Mouse (Mus musculus): ENCODE measurements around the gene Abhd4. TPM values are rescaled to one million over a fixed set of nuclear protein-coding genes. Genes with fewer than 3 reads are reported as not detected.

The Abhd4 gene
- polyA plus RNA-seq, 1 experiment from 2014 or later: 38.3 TPM

GRCm38 (mm10) chr14:54244183-54244582 lies 9.8 kb upstream of the Abhd4 start:
- Histone ChIP-seq H3K9me3 (ENCODE audit: control insufficient read depth, low read length) (no peaks in the 10 kb centered on the region), H3K27me3 (ENCODE audit: control insufficient read depth, insufficient read depth, low read length) (no peaks in the 10 kb centered on the region), H3K4me3 (ENCODE audit: low read depth, low read length) (no peak overlapping the region), H3K27ac (ENCODE audit: low read depth, low read length) (no peak overlapping the region; the same call in 1 of the 2 replicates), H3K9ac (ENCODE audit: low read length) (no peak overlapping the region), H3K36me3 (ENCODE audit: control insufficient read depth, insufficient read depth, low read length) (peaks cover 16% of the 10 kb centered on the region), H3K4me2 (no peak overlapping the region), H3K4me1 (ENCODE audit: control insufficient read depth, insufficient read depth, low read length) (peaks cover 4% of the 10 kb centered on the region)
- 63% methylated on average over 3 of the region's 3 CpGs for WGBS
- ATAC-seq (ENCODE audit: low FRiP score): peak; percentile 62; the same call in 1 of the 2 replicates
- DNase-seq (ENCODE audit: low spot score, missing footprints): peak; percentile 23

GRCm38 (mm10) chr14:54246232-54246631 lies 7.8 kb upstream of the Abhd4 start:
- DNase-seq (ENCODE audit: low spot score, missing footprints) (no peak), ATAC-seq (ENCODE audit: low FRiP score) (no peak)
- 90% methylated on average over 3 of the region's 3 CpGs for WGBS
- H3K9me3 ChIP-seq (ENCODE audit: control insufficient read depth, low read length): no peaks in the 10 kb centered on the region
- no peak overlapping the region for H3K27ac ChIP-seq (ENCODE audit: low read depth, low read length)
- no peak overlapping the region for H3K4me3 ChIP-seq (ENCODE audit: low read depth, low read length)
- H3K27me3 ChIP-seq (ENCODE audit: control insufficient read depth, insufficient read depth, low read length): no peaks in the 10 kb centered on the region
- H3K9ac ChIP-seq (ENCODE audit: low read length): no peak overlapping the region
- peaks cover 4% of the 10 kb centered on the region for H3K4me1 ChIP-seq (ENCODE audit: control insufficient read depth, insufficient read depth, low read length)
- no peak overlapping the region for H3K4me2 ChIP-seq
- H3K36me3 ChIP-seq (ENCODE audit: control insufficient read depth, insufficient read depth, low read length): peaks cover 13% of the 10 kb centered on the region

- no peak overlapping the region for H3K27ac ChIP-seq (ENCODE audit: low read depth, low read length)
- 80% methylated on average over 9 of the region's 9 CpGs for WGBS
- H3K36me3 ChIP-seq (ENCODE audit: control insufficient read depth, insufficient read depth, low read length): no peaks in the 10 kb centered on the region
- ATAC-seq (ENCODE audit: low FRiP score) (no peak), DNase-seq (ENCODE audit: low spot score, missing footprints) (no peak)
- H3K9me3 ChIP-seq (ENCODE audit: control insufficient read depth, low read length): no peaks in the 10 kb centered on the region
- no peak overlapping the region for H3K4me2 ChIP-seq
- H3K27me3 ChIP-seq (ENCODE audit: control insufficient read depth, insufficient read depth, low read length): no peaks in the 10 kb centered on the region
- H3K4me3 ChIP-seq (ENCODE audit: low read depth, low read length): no peak overlapping the region
- no peak overlapping the region for H3K9ac ChIP-seq (ENCODE audit: low read length)
- H3K4me1 ChIP-seq (ENCODE audit: control insufficient read depth, insufficient read depth, low read length): peaks cover 8% of the 10 kb centered on the region; the same call in 1 of the 2 replicates
Observed at GRCm38 (mm10) chr14:54249326-54249725, 4.7 kb upstream of the Abhd4 start.

GRCm38 (mm10) chr14:54250122-54250521 lies 3.9 kb upstream of the Abhd4 start:
- DNase-seq (ENCODE audit: low spot score, missing footprints): no peak
- WGBS: 82% methylated on average over 4 of the region's 4 CpGs
- ATAC-seq (ENCODE audit: low FRiP score): no peak
- no peak overlapping the region for H3K4me2 ChIP-seq
- no peaks in the 10 kb centered on the region for H3K27me3 ChIP-seq (ENCODE audit: control insufficient read depth, insufficient read depth, low read length)
- H3K36me3 ChIP-seq (ENCODE audit: control insufficient read depth, insufficient read depth, low read length): no peaks in the 10 kb centered on the region
- peaks cover 10% of the 10 kb centered on the region; the same call in 1 of the 2 replicates for H3K4me1 ChIP-seq (ENCODE audit: control insufficient read depth, insufficient read depth, low read length)
- no peak overlapping the region for H3K4me3 ChIP-seq (ENCODE audit: low read depth, low read length)
- H3K27ac ChIP-seq (ENCODE audit: low read depth, low read length): no peak overlapping the region
- H3K9ac ChIP-seq (ENCODE audit: low read length): no peak overlapping the region
- H3K9me3 ChIP-seq (ENCODE audit: control insufficient read depth, low read length): no peaks in the 10 kb centered on the region

- H3K27ac ChIP-seq (ENCODE audit: low read depth, low read length): no peak overlapping the region
- H3K36me3 ChIP-seq (ENCODE audit: control insufficient read depth, insufficient read depth, low read length): no peaks in the 10 kb centered on the region
- peak overlapping the region; percentile 80 for H3K4me2 ChIP-seq
- peak overlapping the region; percentile 76 for H3K4me3 ChIP-seq (ENCODE audit: low read depth, low read length)
- 65% methylated on average over 12 of the region's 12 CpGs for WGBS
- H3K9me3 ChIP-seq (ENCODE audit: control insufficient read depth, low read length): no peaks in the 10 kb centered on the region
- H3K27me3 ChIP-seq (ENCODE audit: control insufficient read depth, insufficient read depth, low read length): no peaks in the 10 kb centered on the region
- peaks cover 15% of the 10 kb centered on the region; the same call in 1 of the 2 replicates for H3K4me1 ChIP-seq (ENCODE audit: control insufficient read depth, insufficient read depth, low read length)
- H3K9ac ChIP-seq (ENCODE audit: low read length): peak overlapping the region; percentile 79
- no peak for ATAC-seq (ENCODE audit: low FRiP score)
- DNase-seq (ENCODE audit: low spot score, missing footprints): peak; percentile 75
Observed at GRCm38 (mm10) chr14:54254670-54255202, 748 bp downstream of the Abhd4 start.

GRCm38 (mm10) chr14:54258131-54258670 lies 4.2 kb downstream of the Abhd4 start:
- H3K27me3 ChIP-seq (ENCODE audit: control insufficient read depth, insufficient read depth, low read length): no peaks in the 10 kb centered on the region; the same call in 1 of the 2 replicates
- H3K27ac ChIP-seq (ENCODE audit: low read depth, low read length): no peak overlapping the region
- H3K4me3 ChIP-seq (ENCODE audit: low read depth, low read length): no peak overlapping the region
- no peaks in the 10 kb centered on the region for H3K36me3 ChIP-seq (ENCODE audit: control insufficient read depth, insufficient read depth, low read length)
- no peak overlapping the region for H3K9ac ChIP-seq (ENCODE audit: low read length)
- H3K4me2 ChIP-seq: no peak overlapping the region
- DNase-seq (ENCODE audit: low spot score, missing footprints): no peak
- 60% methylated on average over 7 of the region's 7 CpGs for WGBS
- peaks cover 10% of the 10 kb centered on the region; the same call in 1 of the 2 replicates for H3K4me1 ChIP-seq (ENCODE audit: control insufficient read depth, insufficient read depth, low read length)
- ATAC-seq (ENCODE audit: low FRiP score): no peak
- H3K9me3 ChIP-seq (ENCODE audit: control insufficient read depth, low read length): no peaks in the 10 kb centered on the region

GRCm38 (mm10) chr14:54259003-54259721 lies 5.2 kb downstream of the Abhd4 start:
- H3K36me3 ChIP-seq (ENCODE audit: control insufficient read depth, insufficient read depth, low read length): no peaks in the 10 kb centered on the region
- H3K4me1 ChIP-seq (ENCODE audit: control insufficient read depth, insufficient read depth, low read length): peaks cover 10% of the 10 kb centered on the region; the same call in 1 of the 2 replicates
- H3K4me3 ChIP-seq (ENCODE audit: low read depth, low read length): peak overlapping the region; percentile 58
- peak; percentile 94 for ATAC-seq (ENCODE audit: low FRiP score)
- under 1% methylated on average over 35 of the region's 35 CpGs for WGBS
- peak overlapping the region; percentile 71 for H3K9ac ChIP-seq (ENCODE audit: low read length)
- peak overlapping the region; percentile 91 for H3K4me2 ChIP-seq
- DNase-seq (ENCODE audit: low spot score, missing footprints): peak; percentile 99
- H3K27me3 ChIP-seq (ENCODE audit: control insufficient read depth, insufficient read depth, low read length): no peaks in the 10 kb centered on the region; the same call in 1 of the 2 replicates
- H3K27ac ChIP-seq (ENCODE audit: low read depth, low read length): no peak overlapping the region
- H3K9me3 ChIP-seq (ENCODE audit: control insufficient read depth, low read length): no peaks in the 10 kb centered on the region

GRCm38 (mm10) chr14:54259722-54260085 lies 5.7 kb downstream of the Abhd4 start:
- peak overlapping the region; percentile 91 for H3K4me2 ChIP-seq
- H3K27ac ChIP-seq (ENCODE audit: low read depth, low read length): no peak overlapping the region
- DNase-seq (ENCODE audit: low spot score, missing footprints) (no peak), ATAC-seq (ENCODE audit: low FRiP score) (no peak)
- no peaks in the 10 kb centered on the region for H3K9me3 ChIP-seq (ENCODE audit: control insufficient read depth, low read length)
- H3K4me1 ChIP-seq (ENCODE audit: control insufficient read depth, insufficient read depth, low read length): peaks cover 7% of the 10 kb centered on the region; the same call in 1 of the 2 replicates
- H3K4me3 ChIP-seq (ENCODE audit: low read depth, low read length): peak overlapping the region; percentile 58
- peak overlapping the region; percentile 71 for H3K9ac ChIP-seq (ENCODE audit: low read length)
- 25% methylated on average over 8 of the region's 8 CpGs for WGBS
- H3K36me3 ChIP-seq (ENCODE audit: control insufficient read depth, insufficient read depth, low read length): no peaks in the 10 kb centered on the region
- no peaks in the 10 kb centered on the region; the same call in 1 of the 2 replicates for H3K27me3 ChIP-seq (ENCODE audit: control insufficient read depth, insufficient read depth, low read length)

GRCm38 (mm10) chr14:54260196-54260595 lies 6.2 kb downstream of the Abhd4 start:
- no peak for ATAC-seq (ENCODE audit: low FRiP score)
- no peak for DNase-seq (ENCODE audit: low spot score, missing footprints)
- H3K27me3 ChIP-seq (ENCODE audit: control insufficient read depth, insufficient read depth, low read length): no peaks in the 10 kb centered on the region; the same call in 1 of the 2 replicates
- no peak overlapping the region for H3K4me3 ChIP-seq (ENCODE audit: low read depth, low read length)
- H3K4me2 ChIP-seq: no peak overlapping the region
- no peaks in the 10 kb centered on the region for H3K9me3 ChIP-seq (ENCODE audit: control insufficient read depth, low read length)
- no peaks in the 10 kb centered on the region for H3K36me3 ChIP-seq (ENCODE audit: control insufficient read depth, insufficient read depth, low read length)
- no peak overlapping the region for H3K27ac ChIP-seq (ENCODE audit: low read depth, low read length)
- peaks cover 7% of the 10 kb centered on the region; the same call in 1 of the 2 replicates for H3K4me1 ChIP-seq (ENCODE audit: control insufficient read depth, insufficient read depth, low read length)
- WGBS: 86% methylated on average over 2 of the region's 2 CpGs
- no peak overlapping the region for H3K9ac ChIP-seq (ENCODE audit: low read length)

All from midbrain, embryonic 11.5 days (tissue).